Mouse (Mus musculus) MEL-GATA-1-ER (cell line): ENCODE data around the gene Iqcd.

Experiments
- DNase-seq: peaks from one replicate; pipeline ENCODE4 v3.0.0-alpha.2; 2012; ENCODE audit warnings: low read depth; ENCODE audit errors: extremely low read depth

Gene Iqcd

GRCm38 (mm10) chr5:120603515-120603914 is 14.7 kb downstream of the Iqcd start:
- DNase-seq, result no peak

- DNase-seq, result peak; percentile 66
Measured at GRCm38 (mm10) chr5:120604839-120605238, 16.0 kb downstream of the Iqcd start.

GRCm38 (mm10) chr5:120605241-120605661 is 16.4 kb downstream of the Iqcd start:
- DNase-seq, result no peak

GRCm38 (mm10) chr5:120605688-120606087 is 16.9 kb downstream of the Iqcd start:
- peak; percentile 88 for DNase-seq

- no peak for DNase-seq
Measured at GRCm38 (mm10) chr5:120606590-120607200, 17.9 kb downstream of the Iqcd start.

GRCm38 (mm10) chr5:120607335-120607734 is 18.5 kb downstream of the Iqcd start:
- no peak for DNase-seq

GRCm38 (mm10) chr5:120609246-120609775 is 20.5 kb downstream of the Iqcd start:
- DNase-seq, result no peak

- DNase-seq, result no peak
Measured at GRCm38 (mm10) chr5:120610906-120611305, 22.1 kb downstream of the Iqcd start.

- no peak for DNase-seq
Measured at GRCm38 (mm10) chr5:120611416-120611815, 22.6 kb downstream of the Iqcd start.

- peak; percentile 79 for DNase-seq
Measured at GRCm38 (mm10) chr5:120612442-120612821, 23.6 kb downstream of the Iqcd start, which contains the start of the genes Rita1 and Ddx54. Rita1 (minus strand) TSS chr5:120612589. Ddx54 (plus strand) TSS chr5:120612739.

GRCm38 (mm10) chr5:120612822-120613604 is 24.2 kb downstream of the Iqcd start:
- DNase-seq, result peak; percentile 95

GRCm38 (mm10) chr5:120615903-120616302 is 27.1 kb downstream of the Iqcd start:
- no peak for DNase-seq

GRCm38 (mm10) chr5:120618778-120619177 is 30.0 kb downstream of the Iqcd start:
- no peak for DNase-seq

GRCm38 (mm10) chr5:120619201-120619600 is 30.4 kb downstream of the Iqcd start:
- no peak for DNase-seq

- no peak for DNase-seq
Measured at GRCm38 (mm10) chr5:120620375-120621077, 31.7 kb downstream of the Iqcd start.

- DNase-seq, result no peak
Measured at GRCm38 (mm10) chr5:120621078-120621765, 32.4 kb downstream of the Iqcd start.

- DNase-seq, result no peak
Measured at GRCm38 (mm10) chr5:120621846-120622197, 33.0 kb downstream of the Iqcd start.

GRCm38 (mm10) chr5:120622198-120622851 is 33.5 kb downstream of the Iqcd start:
- DNase-seq, result no peak

- DNase-seq, result no peak
Measured at GRCm38 (mm10) chr5:120624427-120624826, 35.6 kb downstream of the Iqcd start.

GRCm38 (mm10) chr5:120626399-120626798 is 37.6 kb downstream of the Iqcd start:
- DNase-seq, result no peak
